Mouse (Mus musculus) ES-Bruce4 (cell line): ENCODE results near the gene Mgat3.

Experiments
- CTCF ChIP-seq: IDR thresholded peaks from one replicate; pipeline ENCODE4 v1.8.1; 2011; ENCODE audit warnings: low read depth, low read length
- POLR2A ChIP-seq: IDR thresholded peaks from one replicate; pipeline ENCODE4 v1.8.1; 2011; ENCODE audit warnings: low read length; ENCODE audit not compliant: insufficient read depth

- TF ChIP-seq CTCF, result no peak
- no peak for TF ChIP-seq POLR2A
These were observed 46.3 kb upstream of the Mgat3 start for GRCm38 (mm10) chr15:80127191-80127590.
